Mouse (Mus musculus) CD4-positive helper T cell, adult 2 months (primary cell): ENCODE data around the gene Pfkfb3.

Experiments
- DNase-seq: peaks from one replicate; pipeline ENCODE4 v3.0.0-alpha.2; 2012; ENCODE audit warnings: low read depth, missing footprints, low spot score

The Pfkfb3 gene

GRCm38 (mm10) chr2:11502255-11502765 lies 51.6 kb downstream of the Pfkfb3 start:
- no peak for DNase-seq

DNA sequence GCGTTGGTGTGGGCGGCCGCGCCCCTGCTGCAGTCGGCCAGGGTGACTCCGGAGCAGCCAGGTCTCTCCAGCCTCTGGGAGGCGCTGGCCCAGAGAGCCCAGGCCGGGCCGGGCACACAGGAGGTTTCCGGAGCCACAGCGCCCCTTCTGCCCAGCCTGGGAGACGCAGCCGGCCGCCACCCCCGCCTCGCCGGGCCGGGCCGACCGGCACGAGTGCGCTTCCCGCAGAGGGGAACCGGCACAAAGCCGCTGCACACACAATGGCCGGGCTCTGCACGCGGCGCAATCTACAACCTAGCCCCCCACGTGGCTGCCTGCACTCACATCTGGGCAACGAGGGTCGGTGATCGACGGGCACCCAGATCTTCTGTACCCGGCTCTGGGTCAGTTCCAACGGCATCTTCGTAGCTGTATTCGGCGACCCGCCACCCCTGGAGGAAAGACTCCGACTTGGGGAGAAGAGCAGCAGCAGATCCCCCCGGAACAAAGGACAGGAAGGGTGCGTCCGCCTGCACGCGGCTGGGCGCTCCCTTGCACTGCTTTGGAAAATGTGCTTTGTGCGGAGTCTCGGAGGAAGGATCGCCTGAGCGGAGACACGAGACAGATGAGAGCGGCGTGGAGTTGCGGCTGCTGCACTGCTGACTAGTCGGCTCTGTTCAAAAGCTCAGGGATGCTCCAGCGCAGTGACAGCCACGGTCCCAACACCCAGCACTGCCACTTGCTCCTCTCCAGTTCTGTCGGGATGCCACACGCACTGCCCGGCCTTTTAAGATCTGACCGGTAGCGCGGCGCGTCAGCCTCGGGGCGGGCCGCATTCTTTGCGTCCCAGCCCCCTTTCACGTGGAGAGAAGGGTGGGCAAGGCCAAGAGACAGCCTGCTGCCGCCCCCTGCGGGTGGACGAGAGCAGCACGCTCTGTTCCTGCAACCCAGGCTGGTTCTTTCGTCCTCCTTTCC lies 52.3 kb downstream of the Pfkfb3 start:
- peak; percentile 80 for DNase-seq

GRCm38 (mm10) chr2:11500666-11501065 lies 53.2 kb downstream of the Pfkfb3 start:
- no peak for DNase-seq

- DNase-seq = peak; percentile 26
These were observed 57.3 kb downstream of the Pfkfb3 start for GRCm38 (mm10) chr2:11496601-11497031.

DNA sequence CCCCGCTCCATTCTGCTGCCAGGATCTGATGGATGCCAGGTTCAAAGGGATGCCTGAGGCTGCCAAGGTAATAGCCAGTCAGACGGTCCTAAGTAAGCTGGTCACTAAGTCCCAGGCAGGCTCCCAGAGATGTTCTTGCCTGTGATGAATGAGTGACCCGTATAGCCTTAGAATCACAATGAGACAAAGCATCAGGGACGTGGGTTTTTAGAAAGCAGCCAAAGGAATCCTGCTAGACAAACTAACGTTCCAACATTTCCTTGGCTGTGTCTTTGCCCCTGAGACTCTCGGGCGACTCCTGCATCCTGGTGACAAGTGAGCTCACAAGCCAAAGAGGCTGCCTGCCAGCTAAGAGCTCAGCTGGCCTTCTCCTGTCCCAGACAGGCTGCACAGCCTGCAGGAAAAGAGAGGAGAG lies 59.0 kb downstream of the Pfkfb3 start:
- no peak for DNase-seq

GRCm38 (mm10) chr2:11492855-11493254 lies 61.0 kb downstream of the Pfkfb3 start:
- no peak for DNase-seq

- DNase-seq = no peak
These were observed 62.4 kb downstream of the Pfkfb3 start for GRCm38 (mm10) chr2:11491471-11491870.

- no peak for DNase-seq
These were observed 63.3 kb downstream of the Pfkfb3 start for GRCm38 (mm10) chr2:11490554-11490953.

DNA sequence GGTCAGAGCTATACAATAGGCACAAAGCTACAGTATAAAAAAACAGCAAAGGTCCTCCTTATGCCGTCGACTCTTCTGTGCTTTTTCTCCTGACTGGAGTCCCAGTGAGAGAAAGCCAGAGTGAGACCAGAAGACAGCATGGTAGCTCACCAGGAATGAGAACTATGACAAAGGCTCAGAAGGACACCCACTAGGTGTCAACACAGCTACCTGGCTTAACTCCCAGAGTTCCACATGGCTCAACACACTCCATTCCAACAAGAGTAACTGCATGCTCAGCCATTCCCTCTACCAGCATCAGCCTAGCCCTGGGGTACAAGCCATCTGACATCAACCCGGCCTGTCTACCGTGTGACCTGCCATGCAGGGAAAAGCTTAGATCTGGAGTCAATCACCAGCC lies 70.7 kb downstream of the Pfkfb3 start:
- DNase-seq = no peak

DNA sequence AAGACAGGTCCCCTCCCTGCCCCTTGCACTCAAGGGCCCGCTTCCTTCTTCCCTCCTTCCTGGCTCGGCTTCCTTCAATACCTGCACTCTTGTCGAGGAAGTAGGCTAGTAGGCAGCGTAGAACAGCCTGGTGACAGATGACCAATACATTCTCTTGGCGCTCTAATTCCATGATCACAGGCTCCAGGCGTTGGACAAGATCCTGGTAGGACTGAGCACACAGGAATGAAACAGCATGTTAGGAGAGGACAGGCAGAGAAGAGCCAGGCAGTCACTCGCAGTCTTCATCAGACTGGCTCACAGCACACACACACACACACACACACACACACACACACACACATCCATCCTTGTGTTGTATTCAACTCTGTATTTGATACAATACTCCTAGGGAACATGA lies 71.5 kb downstream of the Pfkfb3 start:
- DNase-seq = no peak

- no peak for DNase-seq
These were observed 74.9 kb downstream of the Pfkfb3 start for GRCm38 (mm10) chr2:11478960-11479359.

DNA sequence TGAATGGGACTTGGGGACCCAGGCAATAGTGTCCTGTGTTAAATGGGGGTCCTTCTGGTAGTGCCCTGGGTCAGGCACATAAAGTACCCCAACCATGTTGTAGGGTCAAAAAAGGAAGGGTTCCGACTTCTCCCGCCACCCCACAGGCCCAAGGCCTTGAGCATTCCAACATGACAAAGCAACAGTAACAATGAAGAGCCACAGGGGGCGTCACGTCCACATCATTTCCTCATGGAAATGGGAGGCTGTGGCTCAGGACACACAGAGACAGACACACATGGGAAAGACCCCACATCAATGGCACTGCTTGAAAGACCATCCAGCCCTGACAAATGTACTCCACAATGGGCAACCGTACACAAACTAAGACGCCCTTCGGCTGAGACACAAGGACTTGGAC lies 78.6 kb downstream of the Pfkfb3 start:
- DNase-seq = no peak

- no peak for DNase-seq
These were observed 89.2 kb downstream of the Pfkfb3 start for GRCm38 (mm10) chr2:11464661-11465099.

DNA sequence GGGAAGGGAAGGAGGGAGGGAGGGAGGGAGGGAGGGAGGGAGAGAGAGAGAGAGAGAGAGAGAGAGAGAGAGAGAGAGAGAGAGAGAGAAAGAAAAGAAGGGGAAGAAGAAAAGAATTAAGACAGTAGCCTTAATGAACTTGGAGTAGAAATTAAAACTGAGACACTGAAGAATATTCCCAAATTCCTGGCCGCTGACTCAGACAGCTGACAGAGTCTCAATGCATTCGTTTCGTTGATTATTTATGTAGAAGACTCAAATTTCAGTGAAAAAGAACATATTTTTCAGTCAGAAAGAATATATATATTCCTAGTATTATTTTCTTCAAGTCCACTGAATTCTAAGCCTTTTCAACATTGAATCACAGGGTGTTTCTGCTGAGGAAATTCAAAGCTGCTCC lies 92.9 kb downstream of the Pfkfb3 start:
- DNase-seq = no peak

DNA sequence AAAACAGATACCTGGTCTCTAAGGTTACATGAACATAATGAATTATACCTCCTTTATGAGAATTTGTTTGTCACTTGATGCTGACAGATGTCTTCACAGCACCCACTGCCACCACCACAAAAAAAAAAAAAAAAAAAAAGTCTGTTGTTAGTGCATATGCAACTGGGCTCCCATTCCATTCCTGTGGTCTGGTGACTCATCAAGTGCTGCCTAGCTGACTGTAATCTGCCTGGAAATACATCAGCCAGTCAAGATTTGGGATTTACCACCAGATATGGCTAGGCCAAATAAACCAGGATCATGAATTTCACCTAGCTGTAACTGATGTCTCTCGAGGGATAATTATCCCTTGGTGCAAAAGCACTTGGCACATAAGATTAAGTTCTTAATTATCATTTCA lies 95.4 kb downstream of the Pfkfb3 start:
- no peak for DNase-seq

- DNase-seq = no peak
These were observed 96.0 kb downstream of the Pfkfb3 start for GRCm38 (mm10) chr2:11457904-11458303.

DNA sequence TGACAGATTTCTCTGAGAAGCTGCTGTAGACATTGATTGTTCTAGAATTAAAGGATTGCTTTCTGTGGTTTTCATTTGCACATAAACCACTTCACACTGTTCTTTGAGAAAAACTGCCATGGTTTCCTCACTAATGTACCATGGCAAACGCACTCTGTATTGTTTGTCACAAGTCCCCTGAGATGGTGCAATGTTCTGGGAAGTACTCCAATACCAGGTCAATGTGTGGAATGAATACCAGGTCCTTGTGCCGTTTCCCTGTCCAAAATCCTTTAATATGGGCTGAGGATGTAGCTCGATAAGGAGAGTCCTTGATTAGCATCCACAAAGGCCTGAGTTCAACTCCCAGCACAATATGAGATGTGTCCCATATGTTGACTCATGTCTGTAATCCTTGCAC lies 105.2 kb downstream of the Pfkfb3 start:
- no peak for DNase-seq

- DNase-seq = no peak
These were observed 106.0 kb downstream of the Pfkfb3 start for GRCm38 (mm10) chr2:11447865-11448264.

DNA sequence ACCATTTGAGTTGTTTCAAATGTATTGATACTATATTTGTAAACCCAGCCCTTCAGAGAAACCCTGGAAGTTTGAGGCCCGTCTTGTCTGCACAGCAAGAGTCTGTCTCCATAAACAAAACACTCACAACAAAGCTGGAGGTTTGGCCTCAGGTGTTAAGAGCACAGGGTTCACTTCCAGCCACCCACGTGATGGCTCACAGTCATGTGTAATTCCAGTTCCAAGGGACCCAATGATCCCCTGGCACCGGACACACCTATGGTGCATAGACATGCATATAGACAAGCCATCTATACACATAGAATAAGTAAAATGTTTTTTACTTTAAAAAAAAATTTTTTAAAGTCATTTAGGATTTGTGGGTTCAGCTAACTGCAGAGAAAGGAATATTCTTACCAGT lies 108.2 kb downstream of the Pfkfb3 start:
- no peak for DNase-seq

GRCm38 (mm10) chr2:11441864-11442263 lies 112.0 kb downstream of the Pfkfb3 start:
- DNase-seq = peak; percentile 53

DNA sequence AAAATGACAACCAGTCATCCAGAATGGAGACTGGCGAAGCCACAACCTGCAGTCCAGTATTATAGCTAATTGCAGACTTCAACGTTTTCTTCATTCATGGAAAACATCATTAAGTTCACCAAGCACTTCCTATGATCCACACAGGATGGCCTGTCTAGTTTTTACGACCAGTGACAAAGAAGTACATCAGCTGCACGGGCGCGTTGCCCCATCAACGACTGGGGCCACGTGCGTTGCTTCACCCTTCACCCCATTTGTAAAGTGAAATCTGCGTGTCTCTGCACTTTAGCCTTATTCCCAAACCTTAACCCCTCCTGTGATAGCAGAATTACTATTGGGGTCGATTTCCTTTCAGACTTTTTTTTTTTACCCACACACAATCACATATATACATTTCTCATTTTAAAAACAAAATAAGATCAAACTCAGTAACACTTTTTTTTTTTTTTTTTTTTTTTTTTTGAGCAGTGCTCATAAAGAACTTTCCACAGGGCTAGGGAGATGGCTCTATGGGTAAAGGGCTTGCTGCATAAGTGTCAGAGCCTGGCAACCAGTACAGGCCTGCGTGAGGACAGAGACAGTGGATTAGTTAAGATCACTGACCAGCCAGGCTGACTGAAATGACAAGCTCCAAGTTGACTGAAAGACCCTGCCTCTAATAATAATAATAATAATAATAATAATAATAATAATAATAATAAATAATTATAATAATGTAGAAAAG lies 115.5 kb downstream of the Pfkfb3 start:
- DNase-seq = no peak

GRCm38 (mm10) chr2:11436353-11436752 lies 117.5 kb downstream of the Pfkfb3 start:
- no peak for DNase-seq
